Mouse (Mus musculus) spleen, embryonic (tissue): Measurements from ENCODE around the gene Hrc.

Experiments used
- CTCF ChIA-PET: fragments of 350-600 bp; sonication (Branson Sonifier 250); formaldehyde crosslinking; loops from one replicate; lab custom pipeline; 2022; lab: Charles Lee

Gene Hrc

GRCm38 (mm10) chr7:45335056-45335455 lies at the start of gene Hrc:
Hrc (plus strand) TSS chr7:45335290.
- CTCF ChIA-PET, result interaction anchor here (0.7 kb wide), 2 partner anchors 14 to 423 kb away, joined by 6 to 21 read pairs; no protein-coding TSS in a partner anchor

- CTCF ChIA-PET, result no interaction called here
These were observed 48.6 kb upstream of the Hrc start for GRCm38 (mm10) chr7:45286486-45286885.

- CTCF ChIA-PET, result interaction anchor here (0.6 kb wide), 1 partner anchor 321 kb away, joined by 7 read pairs; no protein-coding TSS in a partner anchor
These were observed 38.5 kb upstream of the Hrc start for GRCm38 (mm10) chr7:45296626-45297025.

GRCm38 (mm10) chr7:45297563-45297962 lies 37.5 kb upstream of the Hrc start:
- CTCF ChIA-PET, result no interaction called here

GRCm38 (mm10) chr7:45299752-45300151 lies 35.3 kb upstream of the Hrc start:
- CTCF ChIA-PET, result interaction anchor here (0.6 to 1.2 kb wide), 2 partner anchors 135 to 440 kb away, joined by 3 read pairs; no protein-coding TSS in a partner anchor

- CTCF ChIA-PET, result interaction anchor here (0.6 to 0.8 kb wide), 2 partner anchors 23 to 440 kb away, joined by 3 read pairs; partner anchors contain the start of gene Slc6a21
These were observed 34.8 kb upstream of the Hrc start for GRCm38 (mm10) chr7:45300270-45300669.

GRCm38 (mm10) chr7:45302626-45303025 lies 32.5 kb upstream of the Hrc start:
- CTCF ChIA-PET, result interaction anchor here (0.6 kb wide), 1 partner anchor 85 kb away, joined by 3 read pairs; no protein-coding TSS in a partner anchor

- CTCF ChIA-PET, result interaction anchor here (0.6 to 1.4 kb wide), 3 partner anchors 24 to 792 kb away, joined by 3 read pairs; no protein-coding TSS in a partner anchor
These were observed 30.2 kb upstream of the Hrc start for GRCm38 (mm10) chr7:45304869-45305268.

- CTCF ChIA-PET, result interaction anchor here (0.6 to 1.4 kb wide), 4 partner anchors 24 to 792 kb away, joined by 3 to 4 read pairs (median 3); no protein-coding TSS in a partner anchor
These were observed 29.8 kb upstream of the Hrc start for GRCm38 (mm10) chr7:45305275-45305674.

GRCm38 (mm10) chr7:45308551-45309240 lies 26.4 kb upstream of the Hrc start:
- CTCF ChIA-PET, result no interaction called here

GRCm38 (mm10) chr7:45309455-45309854 lies 25.6 kb upstream of the Hrc start:
- CTCF ChIA-PET, result no interaction called here

- CTCF ChIA-PET, result no interaction called here
These were observed 23.1 kb upstream of the Hrc start for GRCm38 (mm10) chr7:45312023-45312422.

GRCm38 (mm10) chr7:45312686-45313453 lies 22.2 kb upstream of the Hrc start:
- CTCF ChIA-PET, result interaction anchor here (0.7 kb wide), 1 partner anchor 92 kb away, joined by 4 read pairs; the partner anchor contains the start of gene Kcna7

GRCm38 (mm10) chr7:45313495-45313894 lies 21.6 kb upstream of the Hrc start:
- CTCF ChIA-PET, result interaction anchor here (0.7 kb wide), 1 partner anchor 92 kb away, joined by 4 read pairs; the partner anchor contains the start of gene Kcna7

- CTCF ChIA-PET, result no interaction called here
These were observed 19.8 kb upstream of the Hrc start for GRCm38 (mm10) chr7:45315182-45315701.

GRCm38 (mm10) chr7:45316536-45316935 lies 18.6 kb upstream of the Hrc start:
- CTCF ChIA-PET, result interaction anchor here (0.6 kb wide), 1 partner anchor 188 kb away, joined by 8 read pairs; no protein-coding TSS in a partner anchor

- CTCF ChIA-PET, result no interaction called here
These were observed 12.8 kb upstream of the Hrc start for GRCm38 (mm10) chr7:45322245-45322644.

- CTCF ChIA-PET, result interaction anchor here (0.6 kb wide), 1 partner anchor 37 kb away, joined by 3 read pairs; no protein-coding TSS in a partner anchor
These were observed 12.0 kb upstream of the Hrc start for GRCm38 (mm10) chr7:45323069-45323468.

GRCm38 (mm10) chr7:45325800-45326199 lies 9.3 kb upstream of the Hrc start:
- CTCF ChIA-PET, result interaction anchor here (0.6 kb wide), 1 partner anchor 8 kb away, joined by 3 read pairs; no protein-coding TSS in a partner anchor

GRCm38 (mm10) chr7:45328841-45329475 lies 6.1 kb upstream of the Hrc start:
- CTCF ChIA-PET, result no interaction called here

- CTCF ChIA-PET, result interaction anchor here (0.7 kb wide), 1 partner anchor 179 kb away, joined by 7 read pairs; no protein-coding TSS in a partner anchor
These were observed 3.6 kb upstream of the Hrc start for GRCm38 (mm10) chr7:45331502-45331901.
